Mouse (Mus musculus) embryonic stem cell, embryonic (primary cell): ENCODE measurements around the gene 1700025C18Rik.

Experiments used
- CTCF ChIA-PET, 4 experiments: fragments of 300-600 bp in 2 of 4; fragments of 350-600 bp in 2 of 4; sonication (Branson Sonifier 250); formaldehyde crosslinking; loops; one replicate each; lab custom pipeline; 2022; ENCODE audit warnings: inconsistent platforms in 2 of 4; lab: Charles Lee
- POLR2A ChIA-PET, 4 experiments: fragments of 300-600 bp in 2 of 4; fragments of 350-600 bp in 2 of 4; sonication (Branson Sonifier 250); formaldehyde crosslinking; loops; one replicate each; lab custom pipeline; 2022; ENCODE audit warnings: antibody characterized with exemption in 4 of 4, inconsistent platforms in 1 of 4; lab: Charles Lee

Gene 1700025C18Rik

GRCm38 (mm10) chr2:165090650-165091049, at the start of gene 1700025C18Rik:
Gene 1700025C18Rik, minus strand, starts transcription at chr2:165090750.
- POLR2A ChIA-PET = interaction anchor here in 1 of 4 experiments (0.7 kb wide), 1 partner anchor 9 kb away, joined by 3 read pairs; no protein-coding TSS in a partner anchor
- CTCF ChIA-PET = interaction anchor here in 1 of 4 experiments (0.7 kb wide), 1 partner anchor 191 kb away, joined by 3 read pairs; no protein-coding TSS in a partner anchor

DNA sequence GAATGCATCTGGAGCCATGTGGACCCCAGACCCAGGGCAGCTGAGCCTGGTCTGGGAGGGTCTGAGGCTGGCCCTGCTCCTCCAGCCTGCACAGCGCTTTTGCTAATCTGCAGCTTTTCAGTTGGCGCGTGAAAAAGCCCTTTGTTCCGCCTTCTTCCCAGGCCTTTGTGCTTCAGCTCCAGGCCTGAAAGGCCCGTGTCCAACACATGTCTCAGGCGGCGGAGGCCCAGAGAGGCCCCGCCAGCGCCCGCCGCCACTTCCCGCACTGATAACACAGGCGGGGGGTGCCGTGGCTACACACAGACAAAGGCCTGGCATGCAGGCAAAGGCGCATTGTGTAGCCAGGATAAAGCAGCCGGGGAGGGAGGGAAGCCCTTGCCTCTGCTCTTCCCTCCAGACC, 45.5 kb upstream of the 1700025C18Rik start:
- ChIA-PET CTCF (no interaction called here), POLR2A (interaction anchor here in 3 of 4 experiments (0.6 to 1.5 kb wide), 4 partner anchors 10 to 26 kb away, joined by 3 to 8 read pairs (median 4); no protein-coding TSS in a partner anchor)

GRCm38 (mm10) chr2:165133566-165133965, 43.0 kb upstream of the 1700025C18Rik start:
- POLR2A ChIA-PET = interaction anchor here in 2 of 4 experiments (1.2 to 2.0 kb wide), 6 partner anchors 9 to 101 kb away, joined by 3 to 6 read pairs (median 4); no protein-coding TSS in a partner anchor
- CTCF ChIA-PET = no interaction called here

GRCm38 (mm10) chr2:165131428-165131827, 40.9 kb upstream of the 1700025C18Rik start:
- ChIA-PET CTCF (interaction anchor here in 1 of 4 experiments (0.5 kb wide), 1 partner anchor 57 kb away, joined by 4 read pairs; no protein-coding TSS in a partner anchor), POLR2A (interaction anchor here in 2 of 4 experiments (0.7 to 2.8 kb wide), 2 partner anchors 10 to 598 kb away, joined by 5 to 11 read pairs; no protein-coding TSS in a partner anchor)

DNA sequence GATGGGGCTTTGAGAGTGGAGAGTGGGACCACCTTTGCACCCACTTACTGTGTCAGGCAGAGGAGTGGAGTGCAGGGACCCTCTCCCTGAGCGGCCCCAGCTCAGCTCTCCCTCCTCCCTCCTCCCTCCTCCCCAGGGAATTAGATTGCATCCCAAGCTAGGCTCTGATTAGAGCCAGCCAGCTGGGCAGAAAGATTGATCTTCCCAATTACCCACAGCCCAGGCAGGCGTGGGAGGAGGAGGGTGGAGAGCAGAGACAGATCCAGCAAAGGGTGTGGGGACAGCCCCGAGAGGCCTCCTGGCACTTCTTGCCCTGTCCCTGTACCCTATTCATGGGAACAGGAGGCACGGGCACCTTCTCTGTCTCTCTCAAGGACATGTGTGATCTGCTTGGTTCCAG, 38.6 kb upstream of the 1700025C18Rik start:
- CTCF ChIA-PET = interaction anchor here in 2 of 4 experiments (0.5 to 1.0 kb wide), 2 partner anchors 12 to 18 kb away, joined by 3 read pairs; no protein-coding TSS in a partner anchor
- POLR2A ChIA-PET = no interaction called here

- CTCF ChIA-PET = no interaction called here
- POLR2A ChIA-PET = interaction anchor here in 1 of 4 experiments (1.6 kb wide), 1 partner anchor 9 kb away, joined by 4 read pairs; no protein-coding TSS in a partner anchor
Observed at GRCm38 (mm10) chr2:165126896-165127562, 36.5 kb upstream of the 1700025C18Rik start.

- ChIA-PET POLR2A (interaction anchor here in 2 of 4 experiments (0.6 to 1.2 kb wide), 2 partner anchors 12 to 703 kb away, joined by 3 to 6 read pairs; no protein-coding TSS in a partner anchor), CTCF (interaction anchor here in 2 of 4 experiments (0.6 to 1.9 kb wide), 2 partner anchors 9 to 19 kb away, joined by 3 to 4 read pairs; no protein-coding TSS in a partner anchor)
Observed at GRCm38 (mm10) chr2:165121206-165121840, 30.8 kb upstream of the 1700025C18Rik start.

DNA sequence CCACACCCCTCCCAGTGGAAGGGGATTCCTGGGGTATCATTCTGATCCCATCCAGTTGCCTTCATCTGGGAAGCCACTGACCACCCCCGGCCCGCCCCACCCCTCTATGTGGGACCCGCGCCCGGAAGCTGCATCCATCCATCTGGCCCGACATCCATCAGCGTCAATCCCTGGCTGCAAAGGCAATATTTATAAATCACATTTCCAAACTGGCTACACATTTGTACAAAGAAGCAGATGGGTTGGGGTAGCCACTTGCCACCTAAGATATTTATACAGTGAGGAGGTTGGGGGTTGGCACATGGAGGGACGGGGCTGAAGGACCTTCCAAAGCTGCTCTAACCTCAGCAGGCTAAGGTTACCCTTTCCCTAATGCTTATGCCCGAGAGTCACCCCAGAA, 30.2 kb upstream of the 1700025C18Rik start:
- ChIA-PET CTCF (interaction anchor here in 2 of 4 experiments (0.6 to 1.9 kb wide), 2 partner anchors 8 to 20 kb away, joined by 3 to 4 read pairs; no protein-coding TSS in a partner anchor), POLR2A (interaction anchor here in 2 of 4 experiments (0.6 to 1.2 kb wide), 2 partner anchors 13 to 704 kb away, joined by 3 to 6 read pairs; no protein-coding TSS in a partner anchor)

DNA sequence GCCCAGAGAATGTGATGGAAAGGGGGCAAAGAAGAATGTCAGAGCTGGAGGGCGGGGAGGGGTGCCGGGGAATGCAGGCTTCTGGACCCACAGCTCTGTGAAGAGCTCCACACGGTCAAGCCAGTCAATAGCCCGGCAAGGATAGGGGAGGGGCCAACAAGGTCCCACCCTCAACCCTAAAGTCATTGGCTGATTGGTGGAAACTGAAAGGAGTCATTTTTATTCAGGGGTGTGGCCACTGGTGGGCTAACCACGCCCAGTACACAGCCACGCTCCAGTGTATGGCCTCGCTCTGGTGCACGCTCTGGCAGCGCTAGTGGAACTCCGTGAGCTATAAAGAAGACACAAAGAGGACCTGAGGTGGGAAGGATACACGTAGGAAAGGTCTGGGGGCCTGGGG, 23.2 kb upstream of the 1700025C18Rik start:
- ChIA-PET POLR2A (interaction anchor here in 2 of 4 experiments (0.6 to 2.9 kb wide), 7 partner anchors 9 to 687 kb away, joined by 3 to 8 read pairs (median 3); partner anchors contain the start of genes Acot8 (in 1 of the 2), Slc12a5 (in 1 of the 2) and Zswim3 (in 1 of the 2)), CTCF (interaction anchor here in 2 of 4 experiments (0.6 to 2.3 kb wide), 4 partner anchors 40 to 156 kb away, joined by 3 to 10 read pairs (median 4); partner anchors contain the start of gene Slc12a5 (in 1 of the 2))

GRCm38 (mm10) chr2:165112149-165112548, 21.6 kb upstream of the 1700025C18Rik start:
- ChIA-PET POLR2A (interaction anchor here (0.6 to 2.9 kb wide), 9 partner anchors 11 to 791 kb away, joined by 3 to 8 read pairs (median 3); partner anchors contain the start of genes Acot8 (in 1 of the 4) and Zswim3 (in 1 of the 4)), CTCF (interaction anchor here (0.5 to 2.3 kb wide), 35 partner anchors 9 to 797 kb away, joined by 3 to 12 read pairs (median 4); partner anchors contain the start of genes Slc12a5 (in 1 of the 4) and Slc35c2 (in 1 of the 4))

DNA sequence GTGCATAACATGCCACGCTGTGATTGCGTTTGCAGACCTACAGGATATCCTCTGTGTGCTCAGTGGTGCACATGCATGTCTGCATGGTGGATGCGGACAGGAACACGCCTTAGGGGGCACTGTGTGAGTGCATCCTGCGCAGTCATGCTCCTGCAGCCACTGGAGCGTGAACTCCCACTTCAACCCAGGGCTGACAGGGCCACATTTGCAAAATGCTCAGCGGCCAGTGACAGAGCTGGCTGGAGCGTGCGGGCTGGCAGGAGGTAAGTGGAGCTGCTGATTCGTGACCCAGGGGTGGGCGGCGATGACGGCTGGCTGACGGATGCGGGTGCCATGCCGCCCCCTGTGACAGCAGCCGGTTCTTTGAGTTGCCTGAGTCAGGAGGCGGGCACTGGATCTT, 16.0 kb upstream of the 1700025C18Rik start:
- ChIA-PET CTCF (interaction anchor here in 1 of 4 experiments (0.5 kb wide), 1 partner anchor 927 kb away, joined by 3 read pairs; no protein-coding TSS in a partner anchor), POLR2A (no interaction called here)

DNA sequence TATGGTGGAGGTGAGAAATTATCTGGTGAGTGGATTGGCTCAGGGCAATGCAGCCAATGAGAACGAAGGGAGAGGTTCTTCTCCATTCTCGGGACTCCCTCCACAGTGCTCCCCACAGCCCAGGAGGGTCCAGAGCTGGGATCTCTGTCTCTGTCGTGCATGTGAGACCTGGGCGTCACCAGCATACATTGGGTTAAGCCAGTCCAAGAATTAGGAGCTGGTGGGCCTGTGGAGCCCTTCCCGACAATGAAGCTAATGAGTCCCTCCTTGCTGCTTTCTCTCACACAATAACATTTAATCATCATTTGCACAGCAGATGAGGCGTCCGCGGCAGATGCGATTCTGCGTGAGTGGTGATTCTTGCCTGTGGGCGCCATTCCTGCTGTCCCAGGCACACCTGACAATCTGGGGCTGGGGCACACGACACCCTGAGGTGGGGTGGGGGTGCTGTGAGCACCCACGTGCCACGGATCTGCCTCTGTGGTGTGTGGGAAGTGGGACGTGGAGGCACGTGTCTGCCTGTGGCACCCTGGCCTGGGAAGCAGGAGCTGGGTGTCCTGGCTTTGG, 15.0 kb upstream of the 1700025C18Rik start:
- CTCF ChIA-PET = no interaction called here

GRCm38 (mm10) chr2:165102920-165103319, 12.4 kb upstream of the 1700025C18Rik start:
- ChIA-PET POLR2A (no interaction called here), CTCF (interaction anchor here in 1 of 4 experiments (0.6 to 0.7 kb wide), 2 partner anchors 9 to 106 kb away, joined by 3 to 6 read pairs; no protein-coding TSS in a partner anchor)

More for the DNA sequence above, 15.0 kb upstream of the 1700025C18Rik start:
- POLR2A ChIA-PET = interaction anchor here in 3 of 4 experiments (0.6 to 0.7 kb wide), 3 partner anchors 8 to 45 kb away, joined by 3 read pairs; no protein-coding TSS in a partner anchor

DNA sequence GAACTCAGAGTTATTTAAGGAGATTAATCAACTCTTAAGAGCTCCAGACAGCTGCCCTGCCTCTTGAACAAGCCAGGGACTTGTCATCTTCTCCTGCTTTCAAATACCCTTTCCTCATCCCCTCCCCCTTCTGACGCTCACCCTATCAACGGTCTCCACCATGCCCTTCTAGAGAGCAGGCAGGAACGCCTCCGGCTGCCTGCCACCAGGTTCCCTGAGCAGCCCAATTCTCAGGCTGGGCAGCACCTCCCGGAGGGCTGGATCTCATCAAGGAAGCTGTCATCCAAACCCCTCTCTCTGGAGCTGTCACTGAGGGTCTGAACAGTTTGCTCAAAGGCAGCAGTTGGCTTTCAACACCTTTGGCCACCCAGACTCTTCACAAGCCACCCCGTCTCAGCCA, 10.2 kb upstream of the 1700025C18Rik start:
- CTCF ChIA-PET = interaction anchor here in 1 of 4 experiments (1.5 kb wide), 1 partner anchor 307 kb away, joined by 3 read pairs; no protein-coding TSS in a partner anchor
- POLR2A ChIA-PET = interaction anchor here in 2 of 4 experiments (0.6 to 0.7 kb wide), 2 partner anchors 11 to 442 kb away, joined by 3 read pairs; no protein-coding TSS in a partner anchor

- ChIA-PET CTCF (interaction anchor here in 2 of 4 experiments (1.0 kb wide), 3 partner anchors 13 to 238 kb away, joined by 3 read pairs; no protein-coding TSS in a partner anchor), POLR2A (interaction anchor here in 1 of 4 experiments (0.6 kb wide), 2 partner anchors 121 to 1264 kb away, joined by 3 read pairs; no protein-coding TSS in a partner anchor)
Observed at GRCm38 (mm10) chr2:165098861-165099260, 8.3 kb upstream of the 1700025C18Rik start.

GRCm38 (mm10) chr2:165096367-165096766, 5.8 kb upstream of the 1700025C18Rik start:
- ChIA-PET POLR2A (interaction anchor here in 3 of 4 experiments (0.6 to 1.5 kb wide), 6 partner anchors 19 to 467 kb away, joined by 3 read pairs; no protein-coding TSS in a partner anchor), CTCF (interaction anchor here in 2 of 4 experiments (1.0 to 1.3 kb wide), 3 partner anchors 21 to 241 kb away, joined by 3 to 6 read pairs (median 4); no protein-coding TSS in a partner anchor)

DNA sequence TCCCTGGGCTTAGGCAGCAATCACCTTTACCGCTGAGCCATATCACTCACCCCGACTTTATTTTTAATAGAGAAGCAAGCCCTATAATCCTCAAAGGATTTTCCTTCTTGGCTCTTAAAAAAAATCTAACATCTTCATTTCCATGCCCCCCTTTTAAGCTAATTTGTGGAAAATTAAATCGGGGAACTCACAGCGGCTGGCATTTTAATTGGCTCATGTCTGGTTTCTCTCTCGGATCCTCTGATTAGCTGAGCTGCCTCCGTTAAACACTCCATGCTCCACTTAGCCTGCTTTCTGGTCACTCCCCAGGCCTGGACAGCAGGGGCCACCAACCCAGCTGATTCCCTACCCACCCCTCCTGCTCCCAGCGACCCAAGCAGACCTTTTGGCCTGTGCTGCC, 1.8 kb upstream of the 1700025C18Rik start:
- CTCF ChIA-PET = interaction anchor here in 1 of 4 experiments (1.3 kb wide), 1 partner anchor 20 kb away, joined by 3 read pairs; no protein-coding TSS in a partner anchor
- POLR2A ChIA-PET = interaction anchor here in 1 of 4 experiments (0.5 to 0.7 kb wide), 3 partner anchors 95 to 235 kb away, joined by 3 read pairs; no protein-coding TSS in a partner anchor
